Mouse (Mus musculus): ENCODE results near the gene Usp46.

DNA sequence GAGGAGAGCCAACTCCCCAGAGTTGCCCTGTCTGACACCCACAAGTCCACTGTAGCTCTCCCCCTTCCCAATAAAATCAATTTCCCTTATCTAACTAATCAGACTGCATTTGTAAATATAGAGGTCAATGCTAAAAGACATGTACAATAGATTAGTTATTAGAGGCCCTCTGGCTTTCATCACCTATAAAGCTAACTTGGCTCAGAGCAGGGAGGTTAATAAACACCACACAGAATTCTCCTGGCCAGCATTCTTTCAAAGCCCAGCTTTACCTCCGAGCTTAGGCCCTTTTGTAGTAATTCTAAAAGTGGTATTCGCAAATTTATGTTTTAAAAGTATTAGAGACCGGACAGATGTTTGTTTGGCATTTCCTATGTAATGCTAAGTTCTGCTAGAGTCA, 21.4 kb upstream of the Usp46 start:
- TF ChIP-seq EP300 (IDR thresholded peaks at IDR 0.05) (no peak), CTCF (IDR thresholded peaks at IDR 0.05) (no peak)
